Mouse (Mus musculus): Measurements from ENCODE around the gene Sbno2. TPM values are rescaled to one million over a fixed set of nuclear protein-coding genes. Genes with fewer than 3 reads are reported as not detected.

Sbno2 gene
- polyA plus RNA-seq, 1 experiment, result 127 TPM

DNA sequence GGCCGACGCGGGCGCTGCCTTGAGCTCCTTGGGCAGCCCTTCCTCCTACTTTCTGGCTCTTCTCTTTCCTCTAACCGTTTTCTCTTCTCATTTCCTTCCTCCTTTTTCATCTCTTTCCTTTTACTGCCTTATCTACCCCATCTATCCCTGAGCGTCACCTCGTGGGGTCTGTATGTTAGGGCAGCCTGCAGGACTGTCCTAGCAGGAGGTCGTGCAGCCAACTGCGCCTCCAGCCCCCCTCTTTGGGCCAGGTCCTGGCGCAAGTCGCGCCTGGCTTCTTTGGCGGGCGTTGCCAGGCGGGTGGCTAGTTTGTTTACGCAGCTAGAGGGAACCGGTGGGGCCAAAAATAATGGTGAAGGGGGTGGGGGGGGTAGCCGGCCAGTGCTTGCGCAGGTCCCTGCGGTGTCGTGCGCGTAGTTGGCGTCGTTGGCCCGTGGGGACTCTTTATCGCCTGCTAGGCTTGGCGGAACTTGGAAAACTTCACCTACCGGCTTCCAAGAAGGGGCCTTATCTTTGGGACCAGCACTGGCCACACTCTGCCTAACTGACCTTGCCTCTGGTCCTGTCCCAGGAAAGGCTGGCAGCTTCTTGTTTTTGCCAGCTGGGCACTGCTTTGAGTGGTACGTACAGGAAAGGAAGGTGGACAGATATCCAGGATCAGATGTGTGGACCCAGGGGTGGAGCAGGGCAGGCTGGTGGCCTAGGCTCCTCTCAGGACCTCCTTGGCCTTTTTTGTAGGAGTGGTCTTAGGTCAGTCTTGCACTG lies 11.7 kb upstream of the Sbno2 start:
- no peak for TF ChIP-seq POLR2A (IDR thresholded peaks at IDR 0.05; ENCODE audit: control insufficient read depth, extremely low read depth, insufficient read depth, low read length, poor library complexity)
- TF ChIP-seq CTCF (IDR thresholded peaks at IDR 0.05; ENCODE audit: borderline replicate concordance, control insufficient read depth, extremely low read depth, insufficient read depth, low read length, poor library complexity), result no peak
- no peak for DNase-seq
- WGBS, result 3% methylated on average over 30 of the region's 30 CpGs
- H3K27me3 ChIP-seq (ENCODE audit: control insufficient read depth, insufficient read depth, low read length), result no peaks in the 10 kb centered on the region
- H3K36me3 ChIP-seq (ENCODE audit: control insufficient read depth, insufficient read depth, low read length), result no peaks in the 10 kb centered on the region
- peaks cover 29% of the 10 kb centered on the region for H3K4me1 ChIP-seq (replicated peaks; ENCODE audit: control insufficient read depth, insufficient read depth, low read length)
- H3K27ac ChIP-seq (ENCODE audit: control insufficient read depth, insufficient read depth, low read length), result peak overlapping the region; percentile 50
- H3K4me3 ChIP-seq (ENCODE audit: control insufficient read depth, insufficient read depth, low read length), result peak overlapping the region; percentile 73

DNA sequence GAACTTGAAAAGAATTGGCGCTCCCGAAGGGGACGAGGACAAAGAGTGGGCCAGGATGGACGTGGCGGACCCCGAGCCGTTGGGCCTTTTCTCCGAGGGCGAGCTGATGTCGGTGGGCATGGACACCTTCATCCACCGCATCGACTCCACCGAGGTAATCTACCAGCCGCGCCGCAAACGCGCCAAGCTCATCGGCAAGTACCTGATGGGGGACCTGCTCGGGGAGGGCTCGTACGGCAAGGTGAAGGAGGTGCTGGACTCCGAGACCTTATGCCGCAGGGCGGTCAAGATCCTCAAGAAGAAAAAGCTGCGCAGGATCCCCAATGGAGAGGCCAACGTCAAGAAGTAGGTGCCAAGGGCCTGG lies 11.2 kb upstream of the Sbno2 start:
- H3K4me1 ChIP-seq (replicated peaks; ENCODE audit: control insufficient read depth, insufficient read depth, low read length), result peaks cover 29% of the 10 kb centered on the region
- TF ChIP-seq CTCF (IDR thresholded peaks at IDR 0.05; ENCODE audit: borderline replicate concordance, control insufficient read depth, extremely low read depth, insufficient read depth, low read length, poor library complexity) (no peak), POLR2A (IDR thresholded peaks at IDR 0.05; ENCODE audit: control insufficient read depth, extremely low read depth, insufficient read depth, low read length, poor library complexity) (no peak)
- no peaks in the 10 kb centered on the region for H3K36me3 ChIP-seq (ENCODE audit: control insufficient read depth, insufficient read depth, low read length)
- H3K27ac ChIP-seq (ENCODE audit: control insufficient read depth, insufficient read depth, low read length), result peak overlapping the region; percentile 11; the same call in 1 of the 2 replicates
- no peak for DNase-seq
- WGBS, result under 1% methylated on average over 27 of the region's 27 CpGs
- no peaks in the 10 kb centered on the region for H3K27me3 ChIP-seq (ENCODE audit: control insufficient read depth, insufficient read depth, low read length)
- peak overlapping the region; percentile 73 for H3K4me3 ChIP-seq (ENCODE audit: control insufficient read depth, insufficient read depth, low read length)

GRCm38 (mm10) chr10:80115944-80116335 lies 10.6 kb upstream of the Sbno2 start:
- TF ChIP-seq CTCF (IDR thresholded peaks at IDR 0.05; ENCODE audit: borderline replicate concordance, control insufficient read depth, extremely low read depth, insufficient read depth, low read length, poor library complexity), result no peak
- no peak for TF ChIP-seq POLR2A (IDR thresholded peaks at IDR 0.05; ENCODE audit: control insufficient read depth, extremely low read depth, insufficient read depth, low read length, poor library complexity)
- no peaks in the 10 kb centered on the region for H3K36me3 ChIP-seq (ENCODE audit: control insufficient read depth, insufficient read depth, low read length)
- under 1% methylated on average over 63 of the region's 63 CpGs for WGBS
- peak overlapping the region; percentile 13; the same call in 1 of the 2 replicates for H3K27ac ChIP-seq (ENCODE audit: control insufficient read depth, insufficient read depth, low read length)
- H3K27me3 ChIP-seq (ENCODE audit: control insufficient read depth, insufficient read depth, low read length), result no peaks in the 10 kb centered on the region
- peaks cover 29% of the 10 kb centered on the region for H3K4me1 ChIP-seq (replicated peaks; ENCODE audit: control insufficient read depth, insufficient read depth, low read length)
- H3K4me3 ChIP-seq (ENCODE audit: control insufficient read depth, insufficient read depth, low read length), result peak overlapping the region; percentile 73
- no peak for DNase-seq

GRCm38 (mm10) chr10:80115290-80115943 lies 10.0 kb upstream of the Sbno2 start, which contains the start of gene Stk11:
Stk11 (plus strand) TSS chr10:80115803.
- peaks cover 29% of the 10 kb centered on the region for H3K4me1 ChIP-seq (replicated peaks; ENCODE audit: control insufficient read depth, insufficient read depth, low read length)
- WGBS, result under 1% methylated on average over 70 of the region's 70 CpGs
- TF ChIP-seq POLR2A (IDR thresholded peaks at IDR 0.05; ENCODE audit: control insufficient read depth, extremely low read depth, insufficient read depth, low read length, poor library complexity), result peak; percentile 64
- TF ChIP-seq CTCF (IDR thresholded peaks at IDR 0.05; ENCODE audit: borderline replicate concordance, control insufficient read depth, extremely low read depth, insufficient read depth, low read length, poor library complexity), result no peak; the same call in 1 of the 2 replicates

DNA sequence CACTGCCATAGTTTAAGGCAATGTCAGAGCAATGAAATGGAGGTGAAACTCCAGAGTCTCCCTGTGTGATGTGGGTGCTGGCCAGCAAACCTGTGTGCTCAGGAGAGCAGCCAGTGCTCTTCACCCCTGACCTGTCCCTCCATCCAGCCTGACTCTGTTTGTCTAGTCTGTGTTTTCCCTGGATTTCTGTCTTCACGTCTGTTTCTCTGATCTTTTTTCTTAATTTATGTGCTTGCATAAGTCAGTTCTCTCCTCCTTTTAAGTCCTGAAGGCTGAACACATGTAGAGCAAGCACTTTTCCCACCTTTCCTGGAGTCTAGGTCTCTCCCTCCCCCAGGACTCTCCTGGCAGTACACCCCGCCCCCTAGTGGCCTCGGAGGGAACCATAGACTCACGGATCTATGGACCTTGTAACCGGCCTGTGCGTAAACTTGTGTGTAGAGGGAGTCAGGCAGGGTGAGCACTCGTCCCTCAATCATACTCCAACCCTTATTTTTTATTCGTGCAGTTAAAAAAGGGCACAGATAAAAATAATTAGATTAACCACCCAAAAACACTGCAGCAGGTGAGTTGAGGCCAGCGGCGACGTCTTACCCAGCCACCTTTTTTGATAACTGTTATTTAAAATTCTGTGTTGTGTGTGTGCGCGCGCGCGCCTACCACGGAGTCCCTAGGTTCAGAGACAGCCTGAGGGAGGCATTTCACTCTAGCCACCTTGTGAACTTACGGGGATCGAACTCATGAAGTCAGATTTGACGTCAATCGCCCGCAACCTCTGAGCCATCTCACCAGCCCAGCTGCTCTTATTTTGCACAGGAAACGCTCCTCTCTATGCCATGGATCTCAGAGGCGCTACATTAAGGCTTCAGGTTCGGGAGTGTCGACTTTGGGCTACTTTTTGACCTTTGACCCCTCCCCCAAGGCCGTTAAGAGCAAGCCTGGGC lies 9.2 kb upstream of the Sbno2 start:
- peak overlapping the region; percentile 67 for H3K27ac ChIP-seq (ENCODE audit: control insufficient read depth, insufficient read depth, low read length)
- H3K4me1 ChIP-seq (replicated peaks; ENCODE audit: control insufficient read depth, insufficient read depth, low read length), result peaks cover 29% of the 10 kb centered on the region
- peak; percentile 76; the same call in 1 of the 2 replicates for TF ChIP-seq CTCF (IDR thresholded peaks at IDR 0.05; ENCODE audit: borderline replicate concordance, control insufficient read depth, extremely low read depth, insufficient read depth, low read length, poor library complexity)
- TF ChIP-seq POLR2A (IDR thresholded peaks at IDR 0.05; ENCODE audit: control insufficient read depth, extremely low read depth, insufficient read depth, low read length, poor library complexity), result no peak
- peak overlapping the region; percentile 62 for H3K4me3 ChIP-seq (ENCODE audit: control insufficient read depth, insufficient read depth, low read length)
- H3K36me3 ChIP-seq (ENCODE audit: control insufficient read depth, insufficient read depth, low read length), result no peaks in the 10 kb centered on the region
- no peaks in the 10 kb centered on the region for H3K27me3 ChIP-seq (ENCODE audit: control insufficient read depth, insufficient read depth, low read length)
- 4% methylated on average over 27 of the region's 27 CpGs for WGBS
- DNase-seq, result peak; percentile 94

More at GRCm38 (mm10) chr10:80115290-80115943, 10.0 kb upstream of the Sbno2 start, which contains the start of gene Stk11:
- no peaks in the 10 kb centered on the region for H3K27me3 ChIP-seq (ENCODE audit: control insufficient read depth, insufficient read depth, low read length)
- peak within 1 kb of the TSS; percentile 73 for H3K4me3 ChIP-seq (ENCODE audit: control insufficient read depth, insufficient read depth, low read length)
- DNase-seq, result peak; percentile 99
- H3K36me3 ChIP-seq (ENCODE audit: control insufficient read depth, insufficient read depth, low read length), result no peaks in the 10 kb centered on the region
- H3K27ac ChIP-seq (ENCODE audit: control insufficient read depth, insufficient read depth, low read length), result peak within 1 kb of the TSS; percentile 67

DNA sequence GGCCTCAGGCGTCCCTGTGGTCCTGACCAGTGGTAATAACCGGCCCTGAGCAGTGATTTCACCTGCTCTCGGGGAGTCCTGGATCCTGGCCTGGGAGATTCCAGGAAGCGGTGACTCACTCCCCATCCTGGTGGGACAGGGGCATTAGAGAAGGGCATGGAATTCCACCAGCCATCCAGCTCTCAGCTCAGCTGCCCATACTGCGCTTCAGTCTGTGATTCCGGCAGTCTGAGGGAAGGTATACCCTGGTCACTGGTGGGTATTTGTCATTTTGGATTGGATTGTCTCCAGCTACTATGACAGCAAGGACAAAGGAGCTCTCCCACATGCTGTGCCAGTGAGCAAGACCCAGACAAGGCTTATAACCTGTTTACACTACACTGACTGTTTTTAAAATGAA lies 2.3 kb upstream of the Sbno2 start:
- 96% methylated on average over 6 of the region's 6 CpGs for WGBS
- peaks cover 1% of the 10 kb centered on the region; the same call in 1 of the 2 replicates for H3K4me1 ChIP-seq (replicated peaks; ENCODE audit: control insufficient read depth, insufficient read depth, low read length)

More for the DNA sequence above, 2.3 kb upstream of the Sbno2 start:
- Histone ChIP-seq H3K4me3 (ENCODE audit: control insufficient read depth, insufficient read depth, low read length) (no peak overlapping the region), H3K27ac (ENCODE audit: control insufficient read depth, insufficient read depth, low read length) (no peak overlapping the region), H3K36me3 (ENCODE audit: control insufficient read depth, insufficient read depth, low read length) (no peaks in the 10 kb centered on the region), H3K27me3 (ENCODE audit: control insufficient read depth, insufficient read depth, low read length) (no peaks in the 10 kb centered on the region)
- TF ChIP-seq POLR2A (IDR thresholded peaks at IDR 0.05; ENCODE audit: control insufficient read depth, extremely low read depth, insufficient read depth, low read length, poor library complexity), result no peak
- no peak for TF ChIP-seq CTCF (IDR thresholded peaks at IDR 0.05; ENCODE audit: borderline replicate concordance, control insufficient read depth, extremely low read depth, insufficient read depth, low read length, poor library complexity)
- no peak for DNase-seq
